Mouse (Mus musculus): ENCODE measurements at regions not wholly inside any gene's neighbourhood (a gene's known extent, or its start where the extent isn't known, plus 50 kb on each side); places are given as distances from the start of the nearest gene placed in this dataset.
"Not testable (repeated sequence)": the region's sequence is repeated elsewhere in the genome, so short reads cannot be mapped to it uniquely, and the experiment has no call there.

- no peak for TF ChIP-seq CTCF (IDR thresholded peaks at IDR 0.05)
- H3K27me3 ChIP-seq = no peaks in the 10 kb centered on the region
- DNase-seq (ENCODE audit: low read depth, low spot score) (no peak), ATAC-seq (no peak)
- in situ Hi-C loops (cut with MboI; ENCODE audit: low pct_unique_long_range_greater_than_20kb) = no loop called here
- CTCF ChIA-PET = no interaction called here
- POLR2A ChIA-PET = no interaction called here
Observed at GRCm38 (mm10) chr4:51657325-51657724, 440.8 kb downstream of the Cylc2 start.

GRCm38 (mm10) chr4:51658286-51658685 is 441.8 kb downstream of the Cylc2 start:
- TF ChIP-seq CTCF (IDR thresholded peaks at IDR 0.05) = no peak
- no peak for DNase-seq (ENCODE audit: low read depth, low spot score)
- no peak for ATAC-seq
- in situ Hi-C loops (cut with MboI; ENCODE audit: low pct_unique_long_range_greater_than_20kb) = no loop called here
- ChIA-PET POLR2A (no interaction called here), CTCF (no interaction called here)
- H3K27me3 ChIP-seq = no peaks in the 10 kb centered on the region

- ChIA-PET POLR2A (no interaction called here), CTCF (no interaction called here)
- ATAC-seq (no peak), DNase-seq (ENCODE audit: low read depth, low spot score) (no peak)
- H3K27me3 ChIP-seq = no peaks in the 10 kb centered on the region
- no peak for TF ChIP-seq CTCF (IDR thresholded peaks at IDR 0.05)
- in situ Hi-C loops (cut with MboI; ENCODE audit: low pct_unique_long_range_greater_than_20kb) = no loop called here
Observed at GRCm38 (mm10) chr4:51671516-51671915, 455.0 kb downstream of the Cylc2 start.

- TF ChIP-seq CTCF (IDR thresholded peaks at IDR 0.05) = no peak
- ChIA-PET CTCF (no interaction called here), POLR2A (no interaction called here)
- DNase-seq (ENCODE audit: low read depth, low spot score) (no peak), ATAC-seq (no peak)
- in situ Hi-C loops (cut with MboI; ENCODE audit: low pct_unique_long_range_greater_than_20kb) = no loop called here
- no peaks in the 10 kb centered on the region for H3K27me3 ChIP-seq
Observed at GRCm38 (mm10) chr4:51674406-51674805, 457.9 kb downstream of the Cylc2 start.

GRCm38 (mm10) chr4:51679097-51679496 is 462.6 kb downstream of the Cylc2 start:
- POLR2A ChIA-PET = no interaction called here
- H3K27me3 ChIP-seq = no peaks in the 10 kb centered on the region
- no peak for TF ChIP-seq CTCF (IDR thresholded peaks at IDR 0.05)
- in situ Hi-C loops (cut with MboI; ENCODE audit: low pct_unique_long_range_greater_than_20kb) = no loop called here
- no peak for ATAC-seq
- no peak for DNase-seq (ENCODE audit: low read depth, low spot score)
- CTCF ChIA-PET = no interaction called here

- ATAC-seq; DNase-seq (ENCODE audit: low read depth, low spot score); CTCF ChIA-PET; in situ Hi-C loops (cut with MboI; ENCODE audit: low pct_unique_long_range_greater_than_20kb); H3K27me3 ChIP-seq: not testable (repeated sequence)
- POLR2A ChIA-PET = interaction anchor here (0.6 kb wide), 1 partner anchor 89 kb away, joined by 5 read pairs; no protein-coding TSS in a partner anchor
Observed at GRCm38 (mm10) chr4:51683345-51683744, 466.9 kb downstream of the Cylc2 start.

- POLR2A ChIA-PET = no interaction called here
- no peaks in the 10 kb centered on the region for H3K27me3 ChIP-seq
- no peak for TF ChIP-seq CTCF (IDR thresholded peaks at IDR 0.05)
- ATAC-seq = no peak
- CTCF ChIA-PET = no interaction called here
- DNase-seq (ENCODE audit: low read depth, low spot score) = no peak
- in situ Hi-C loops (cut with MboI; ENCODE audit: low pct_unique_long_range_greater_than_20kb) = no loop called here
Observed at GRCm38 (mm10) chr4:51686651-51687050, 470.2 kb downstream of the Cylc2 start.

All from Patski (cell line).